Mouse (Mus musculus) forebrain, embryonic 16.5 days (tissue): ENCODE results near the gene Poc5. TPM values are rescaled to one million over a fixed set of nuclear protein-coding genes. Genes with fewer than 3 reads are reported as not detected.

Source experiments
- ATAC-seq: fragments of 200-750 bp; cut with Nextera tagmentation; 2 replicates; pipeline ENCODE4 v1.8.0; 2017; ENCODE audit warnings: mild to moderate bottlenecking, moderate library complexity
- H3K27ac ChIP-seq: fragments of 300-500 bp; sonication (generic); 2 replicates; pipeline ENCODE4 v1.5.1; 2014; ENCODE audit warnings: low read length, control low read depth
- H3K27me3 ChIP-seq: fragments of 300-500 bp; sonication (generic); replicated peaks from 2 replicates; pipeline ENCODE4 v1.6.1; 2014; ENCODE audit warnings: low read length; ENCODE audit not compliant: control insufficient read depth, insufficient read depth
- H3K36me3 ChIP-seq: fragments of 300-500 bp; sonication (generic); 2 replicates; pipeline ENCODE4 v1.6.1; 2014; ENCODE audit not compliant: control insufficient read depth, insufficient read depth
- H3K4me1 ChIP-seq: fragments of 300-500 bp; sonication (generic); replicated peaks from 2 replicates; pipeline ENCODE4 v1.6.1; 2014; ENCODE audit warnings: low read length; ENCODE audit not compliant: control insufficient read depth, insufficient read depth
- H3K4me2 ChIP-seq: fragments of 300-500 bp; sonication (generic); 2 replicates; pipeline ENCODE4 v1.6.1; 2014; ENCODE audit warnings: mild to moderate bottlenecking, low read length, control low read depth
- H3K4me3 ChIP-seq: fragments of 300-500 bp; sonication (generic); replicated peaks from 2 replicates; pipeline ENCODE4 v1.5.1; 2014; ENCODE audit warnings: mild to moderate bottlenecking, low read length, control low read depth
- H3K9ac ChIP-seq: fragments of 300-500 bp; sonication (generic); replicated peaks from 2 replicates; pipeline ENCODE4 v1.6.1; 2014; ENCODE audit warnings: low read depth, low read length, control low read depth
- H3K9me3 ChIP-seq: fragments of 300-500 bp; sonication (generic); 2 replicates; pipeline ENCODE4 v1.6.1; 2016; ENCODE audit warnings: low read length; ENCODE audit not compliant: control insufficient read depth
- WGBS: fragments of 180-500 bp; shearing (Covaris S2); extraction: QIAGEN DNeasy Blood & Tissue Kit; methylation state at CpG from one replicate; pipeline ENCODE4 v1.1.7; 2014; 5-methylcytosine and 5-hydroxymethylcytosine counted together
- polyA plus RNA-seq: library from polyadenylated mRNA; unstranded; fragments of >200 nt; fragmentation: Nextera tagmentation; extraction: Ambion mirVana; gene quantifications from 2 replicates; pipeline ENCODE4 v1.2.1, GENCODE M21; 2015

Poc5 gene
- polyA plus RNA-seq, 1 experiment from 2014 or later: 24.3 TPM

DNA sequence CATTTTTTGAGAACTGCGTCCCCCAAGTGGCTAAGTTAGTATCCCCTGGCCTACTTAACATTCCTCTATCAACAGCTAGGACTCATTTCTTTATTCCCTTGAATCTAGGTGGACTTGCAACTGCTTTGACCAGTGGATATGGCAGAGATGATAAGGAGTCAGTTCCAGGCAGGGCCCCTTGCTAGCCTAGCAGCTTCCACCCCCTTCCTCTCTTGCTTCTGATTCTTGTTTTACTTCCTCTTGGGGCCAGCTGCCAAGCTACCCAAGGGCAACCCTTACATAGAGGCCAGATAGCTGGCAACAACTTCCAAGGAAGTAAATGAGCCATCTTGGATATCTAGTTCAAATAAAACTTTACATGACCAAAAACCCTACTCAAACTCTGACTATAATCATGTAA lies 48.8 kb downstream of the Poc5 start:
- Histone ChIP-seq H3K9ac (no peak overlapping the region), H3K36me3 (no peaks in the 10 kb centered on the region), H3K4me1 (no peaks in the 10 kb centered on the region), H3K9me3 (no peaks in the 10 kb centered on the region), H3K27ac (no peak overlapping the region), H3K4me3 (no peak overlapping the region), H3K27me3 (no peaks in the 10 kb centered on the region), H3K4me2 (no peak overlapping the region)
- WGBS: 97% methylated on average over 1 of the region's 1 CpGs
- ATAC-seq: no peak

DNA sequence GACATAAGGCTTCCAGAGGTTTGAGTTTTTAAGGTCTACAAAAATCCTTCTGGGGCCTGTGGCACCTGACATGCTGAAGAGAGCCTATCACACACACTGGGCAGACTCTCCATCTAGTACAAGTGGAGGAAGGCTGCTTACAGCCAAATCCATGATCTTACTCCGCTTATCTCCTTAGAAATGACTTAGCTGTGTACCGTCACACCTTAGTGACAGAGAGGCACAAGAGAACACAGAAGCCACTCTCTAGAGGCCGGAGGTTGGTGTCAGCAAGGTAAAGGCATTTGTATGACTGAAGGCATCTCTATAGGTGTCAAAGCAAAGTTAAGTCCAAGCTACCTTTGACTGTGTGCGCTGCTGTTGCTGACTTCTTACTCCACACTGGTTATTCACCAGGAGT lies 52.3 kb downstream of the Poc5 start:
- ATAC-seq: no peak
- 93% methylated on average over 4 of the region's 4 CpGs for WGBS
- H3K36me3 ChIP-seq: no peaks in the 10 kb centered on the region
- H3K4me2 ChIP-seq: no peak overlapping the region
- H3K27me3 ChIP-seq: no peaks in the 10 kb centered on the region
- H3K9ac ChIP-seq: no peak overlapping the region
- no peaks in the 10 kb centered on the region for H3K9me3 ChIP-seq
- no peak overlapping the region for H3K4me3 ChIP-seq
- no peaks in the 10 kb centered on the region for H3K4me1 ChIP-seq
- H3K27ac ChIP-seq: no peak overlapping the region

GRCm38 (mm10) chr13:96450205-96450856 lies 62.2 kb downstream of the Poc5 start:
- H3K4me3 ChIP-seq: no peak overlapping the region
- no peaks in the 10 kb centered on the region for H3K27me3 ChIP-seq
- 79% methylated on average over 11 of the region's 11 CpGs for WGBS
- no peaks in the 10 kb centered on the region for H3K4me1 ChIP-seq
- no peaks in the 10 kb centered on the region for H3K36me3 ChIP-seq
- ATAC-seq: no peak
- H3K27ac ChIP-seq: no peak overlapping the region
- H3K9ac ChIP-seq: no peak overlapping the region
- no peak overlapping the region for H3K4me2 ChIP-seq
- no peaks in the 10 kb centered on the region for H3K9me3 ChIP-seq

DNA sequence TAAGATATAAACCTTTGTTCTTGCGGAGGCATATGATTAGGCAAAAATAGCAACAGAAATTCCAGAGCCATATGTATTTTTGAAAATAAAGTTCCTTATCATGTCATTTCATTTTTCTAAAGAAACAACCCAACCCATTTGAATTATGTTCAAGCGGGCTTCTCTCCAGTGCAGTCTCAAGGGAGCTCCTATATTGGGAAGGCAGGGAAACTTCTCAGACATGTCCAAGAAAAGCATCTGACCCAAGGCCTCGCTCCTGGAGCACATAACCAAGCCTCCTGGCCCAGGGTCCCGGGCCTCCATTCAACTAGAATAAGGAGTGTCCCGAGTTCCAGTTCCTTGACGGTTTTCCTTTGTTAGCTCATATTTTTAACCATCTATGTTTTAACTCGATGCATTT lies 62.8 kb downstream of the Poc5 start:
- no peaks in the 10 kb centered on the region for H3K36me3 ChIP-seq
- no peaks in the 10 kb centered on the region for H3K9me3 ChIP-seq
- H3K4me1 ChIP-seq: no peaks in the 10 kb centered on the region
- no peak for ATAC-seq
- no peak overlapping the region for H3K4me3 ChIP-seq
- no peak overlapping the region for H3K9ac ChIP-seq
- 90% methylated on average over 7 of the region's 7 CpGs for WGBS
- H3K27me3 ChIP-seq: no peaks in the 10 kb centered on the region
- no peak overlapping the region for H3K27ac ChIP-seq
- H3K4me2 ChIP-seq: no peak overlapping the region

DNA sequence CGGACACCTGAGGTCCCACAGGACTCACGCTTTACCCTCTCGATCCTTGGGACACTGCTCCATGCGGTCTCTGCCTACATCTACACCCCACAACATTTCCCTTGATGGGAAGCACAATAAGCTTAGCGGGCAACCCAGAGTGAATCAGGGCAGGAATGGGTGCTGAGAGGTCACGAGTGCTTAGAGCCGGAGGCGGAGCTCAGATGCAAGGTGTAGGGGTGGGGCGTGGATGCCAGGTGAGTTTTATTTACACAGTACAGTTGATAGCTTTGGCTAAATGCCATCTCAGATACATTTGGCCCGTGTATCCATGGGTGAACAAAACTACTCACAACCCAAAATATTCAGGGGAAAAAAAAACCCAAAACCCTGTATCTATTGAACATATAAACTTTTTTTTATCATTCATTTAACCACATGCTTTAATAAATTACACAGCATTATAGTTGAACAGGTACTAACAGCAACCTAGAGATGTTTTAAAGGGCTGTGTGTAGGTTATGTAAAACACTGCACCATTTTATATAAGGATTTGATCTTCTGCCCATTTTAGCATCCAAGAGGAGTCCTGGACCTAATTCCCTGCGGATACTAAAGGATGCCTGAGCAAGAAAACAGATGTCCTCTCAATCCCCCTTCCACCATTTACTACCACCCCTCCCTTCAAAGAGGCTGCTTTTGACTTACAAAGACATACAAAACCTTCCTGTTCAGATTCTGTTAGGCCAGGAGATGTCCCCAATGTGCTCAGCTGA lies 63.5 kb downstream of the Poc5 start:
- H3K27ac ChIP-seq: no peak overlapping the region
- ATAC-seq: no peak

DNA sequence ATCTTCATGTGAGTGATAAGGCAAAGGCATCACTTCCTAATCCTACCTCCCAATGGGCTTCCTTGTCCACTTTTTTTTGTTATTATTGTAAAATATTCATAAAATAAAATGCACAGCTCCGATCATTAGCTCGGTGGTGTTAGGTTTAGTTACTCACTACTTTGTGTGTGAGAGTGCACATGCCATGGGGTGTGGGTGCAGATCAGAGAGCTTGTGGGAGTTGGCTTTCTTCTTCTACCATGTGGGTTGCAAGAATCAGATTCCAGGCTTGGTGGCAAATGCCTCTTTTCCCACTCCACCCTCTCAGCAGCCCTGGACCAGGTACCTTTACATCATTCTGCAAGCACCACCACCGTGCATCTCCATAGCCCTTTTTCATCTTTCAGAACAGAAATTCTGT lies 64.5 kb downstream of the Poc5 start:
- H3K9ac ChIP-seq: no peak overlapping the region
- no peaks in the 10 kb centered on the region for H3K9me3 ChIP-seq
- no peaks in the 10 kb centered on the region for H3K36me3 ChIP-seq
- no peaks in the 10 kb centered on the region for H3K27me3 ChIP-seq
- no peak overlapping the region for H3K4me3 ChIP-seq
- no peak for ATAC-seq
- 93% methylated on average over 3 of the region's 3 CpGs for WGBS
- H3K4me1 ChIP-seq: no peaks in the 10 kb centered on the region
- H3K4me2 ChIP-seq: no peak overlapping the region
- no peak overlapping the region for H3K27ac ChIP-seq

More for the DNA sequence above, 63.5 kb downstream of the Poc5 start:
- no peak overlapping the region for H3K4me2 ChIP-seq
- no peak overlapping the region for H3K4me3 ChIP-seq
- H3K9me3 ChIP-seq: no peaks in the 10 kb centered on the region
- H3K9ac ChIP-seq: no peak overlapping the region
- WGBS: 89% methylated on average over 11 of the region's 11 CpGs
- H3K27me3 ChIP-seq: no peaks in the 10 kb centered on the region
- no peaks in the 10 kb centered on the region for H3K36me3 ChIP-seq
- H3K4me1 ChIP-seq: no peaks in the 10 kb centered on the region

- Histone ChIP-seq H3K4me3 (no peak overlapping the region), H3K4me1 (no peaks in the 10 kb centered on the region), H3K9me3 (no peaks in the 10 kb centered on the region), H3K27ac (no peak overlapping the region), H3K9ac (no peak overlapping the region), H3K4me2 (no peak overlapping the region), H3K27me3 (no peaks in the 10 kb centered on the region), H3K36me3 (no peaks in the 10 kb centered on the region)
- WGBS: 91% methylated on average over 3 of the region's 3 CpGs
- no peak for ATAC-seq
Observed at GRCm38 (mm10) chr13:96454288-96454687, 66.2 kb downstream of the Poc5 start.

DNA sequence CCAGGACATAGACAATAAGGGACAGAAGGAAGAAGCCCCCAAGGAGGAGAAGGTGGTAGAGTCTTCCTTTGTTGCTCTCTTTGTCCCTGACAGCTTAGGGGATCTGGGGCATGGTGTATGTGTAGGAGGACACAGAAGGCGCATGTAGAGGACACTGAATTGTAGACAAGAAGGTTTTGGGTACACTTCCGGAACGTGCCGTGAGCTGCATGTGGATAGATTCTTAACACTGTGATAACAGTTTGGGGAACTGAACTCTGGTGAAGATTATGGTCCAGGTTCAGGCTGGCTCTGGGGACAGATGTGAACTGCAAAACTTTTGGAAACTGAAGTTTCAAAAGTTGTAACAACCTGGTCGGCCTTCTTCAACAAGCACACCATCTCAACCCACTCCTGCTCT lies 69.5 kb downstream of the Poc5 start:
- Histone ChIP-seq H3K27me3 (no peaks in the 10 kb centered on the region), H3K4me3 (no peak overlapping the region), H3K4me1 (no peaks in the 10 kb centered on the region), H3K27ac (no peak overlapping the region), H3K36me3 (no peaks in the 10 kb centered on the region), H3K9me3 (no peaks in the 10 kb centered on the region), H3K9ac (no peak overlapping the region), H3K4me2 (no peak overlapping the region)
- no peak for ATAC-seq
- 97% methylated on average over 5 of the region's 5 CpGs for WGBS

GRCm38 (mm10) chr13:96458018-96458417 lies 69.9 kb downstream of the Poc5 start:
- no peak for ATAC-seq
- no peak overlapping the region for H3K9ac ChIP-seq
- no peak overlapping the region for H3K4me2 ChIP-seq
- H3K9me3 ChIP-seq: no peaks in the 10 kb centered on the region
- H3K27ac ChIP-seq: no peak overlapping the region
- 90% methylated on average over 5 of the region's 5 CpGs for WGBS
- no peaks in the 10 kb centered on the region for H3K27me3 ChIP-seq
- no peaks in the 10 kb centered on the region for H3K36me3 ChIP-seq
- H3K4me1 ChIP-seq: no peaks in the 10 kb centered on the region
- no peak overlapping the region for H3K4me3 ChIP-seq
